Comparison of ENCODE assay signal across 8 mouse cellular contexts in the genomic region with DNA sequence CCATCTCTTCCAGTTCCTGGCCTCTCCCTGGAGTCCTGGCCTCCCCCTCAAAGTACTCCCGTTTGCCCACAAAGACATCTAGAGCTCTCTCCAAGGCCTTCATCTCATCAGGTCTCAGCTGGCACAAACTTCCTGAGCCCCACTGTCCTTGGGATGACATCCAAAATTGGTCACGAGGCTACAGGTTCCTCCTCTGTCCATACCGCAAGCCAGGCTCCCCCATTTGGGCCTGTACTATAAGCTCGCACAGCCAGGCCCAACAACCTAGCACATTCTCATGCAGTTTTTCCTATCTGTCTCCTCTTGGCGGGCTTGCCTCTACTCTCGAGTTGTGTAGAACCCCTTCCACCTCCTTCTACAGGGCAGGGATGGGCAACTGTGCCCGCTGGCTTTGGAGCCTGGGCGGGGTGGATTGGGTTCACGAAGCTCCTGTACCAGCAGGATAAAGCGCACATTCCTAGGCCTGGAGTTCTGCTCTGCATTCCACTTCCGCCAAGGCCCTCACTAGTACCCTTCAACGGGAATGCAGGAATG. TPM values are rescaled to one million over a fixed set of nuclear protein-coding genes. Genes with fewer than 3 reads are reported as not detected.
A peak's percentile ranks its signal among the peaks of the same experiment; 100 is the strongest.
DNase-seq lines count a peak whose midpoint lies in the region; ATAC-seq lines count a peak whose summit lies in the region.

No protein-coding gene starts in this region.

- 46% methylated on average over 12 of the region's 12 CpGs for WGBS in liver, embryonic 13.5 days (ENCODE audit: insufficient replicate concordance)

- ATAC-seq in liver, embryonic 13.5 days (ENCODE audit: low read depth) = no peak; the same call in 1 of the 2 replicates

- peak overlapping the region; percentile 67 for H3K27ac ChIP-seq in liver, embryonic 13.5 days

- H3K9me3 ChIP-seq in liver, embryonic 13.5 days (replicated peaks) = no peaks in the 10 kb centered on the region

- H3K9ac ChIP-seq in liver, embryonic 13.5 days = peak overlapping the region; percentile 50

- H3K27me3 ChIP-seq in liver, embryonic 13.5 days = peaks cover 52% of the 10 kb centered on the region

- H3K36me3 ChIP-seq in liver, embryonic 13.5 days = 0 out of 2 replicates have a peak, but pooled peaks cover 4% of the 10 kb centered on the region

- peak; percentile 73 to 83 for DNase-seq in adrenal gland, adult (ENCODE audit: inconsistent age in 2 of 2, low spot score in 1 of 2)
- no peak for DNase-seq in adrenal gland, adult 18-20 months (ENCODE audit: low spot score in 2 of 2)
- peak; percentile 39 for DNase-seq in ovary, postnatal 36 days (ENCODE audit: low spot score)
- no peak for DNase-seq in ovary, postnatal 14 days (ENCODE audit: low spot score)
- DNase-seq in liver, embryonic 13.5 days = no peak
- DNase-seq in testis, postnatal 14 days (ENCODE audit: low spot score) = peak; percentile 79
- DNase-seq in MN1 (ENCODE audit: low spot score) = no peak
- no peak for DNase-seq in urinary bladder, postnatal 14 days (ENCODE audit: low spot score)

- peak overlapping the region; percentile 78 for H3K4me2 ChIP-seq in liver, embryonic 13.5 days

- peaks cover 24% of the 10 kb centered on the region for H3K4me1 ChIP-seq in liver, embryonic 13.5 days (replicated peaks)

- H3K4me3 ChIP-seq in liver, embryonic 13.5 days (replicated peaks) = peak overlapping the region; percentile 64

RNA-seq across cellular contexts. Expression of gene Cep170b, which starts 0.7 kb away (rescaled TPM):
- total RNA-seq in adrenal gland, adult 18-20 months (2021) = 10 to 100 TPM; 36.4 to 48.5 TPM
- 2.5 and 2.9 TPM in 2 replicates for polyA plus RNA-seq in liver, embryonic 13.5 days (2015; fragmentation: Nextera tagmentation; extraction: Ambion mirVana)

RNA-seq across cellular contexts. Expression of gene Pld4, which starts 39.5 kb away (rescaled TPM):
- total RNA-seq in adrenal gland, adult 18-20 months (2021) = 10 to 100 TPM; 11.2 to 18.1 TPM
- polyA plus RNA-seq in liver, embryonic 13.5 days (2015; fragmentation: Nextera tagmentation; extraction: Ambion mirVana) = 9.6 and 11.0 TPM in 2 replicates

RNA-seq across cellular contexts. Expression of gene Zbtb42, which starts 42.3 kb away (rescaled TPM):
- 1 to 10 TPM; 4.5 to 6.9 TPM for total RNA-seq in adrenal gland, adult 18-20 months (2021)
- polyA plus RNA-seq in liver, embryonic 13.5 days (2015; fragmentation: Nextera tagmentation; extraction: Ambion mirVana) = 0.40 and 0.71 TPM in 2 replicates

RNA-seq across cellular contexts. Expression of gene Akt1, which starts 46.3 kb away (rescaled TPM):
- total RNA-seq in adrenal gland, adult 18-20 months (2021) = 100 to 1,000 TPM; 184 to 355 TPM
- 13.8 and 17.9 TPM in 2 replicates for polyA plus RNA-seq in liver, embryonic 13.5 days (2015; fragmentation: Nextera tagmentation; extraction: Ambion mirVana)

Comparison
In these comparisons a context has a peak if more than half of its experiments do, and no peak if none do; other contexts are left out.
1. DNase-seq: peak in adrenal gland, adult (2 of 2), ovary, postnatal 36 days (single experiment) and testis, postnatal 14 days (single experiment); none in adrenal gland, adult 18-20 months (0 of 2), ovary, postnatal 14 days (single experiment), liver, embryonic 13.5 days (single experiment), MN1 (single experiment) and urinary bladder, postnatal 14 days (single experiment).